Mouse (Mus musculus) myocyte (in vitro differentiated cells): ENCODE measurements around the gene Efna4. TPM values are rescaled to one million over a fixed set of nuclear protein-coding genes. Genes with fewer than 3 reads are reported as not detected.

Source experiments
- H3K27me3 ChIP-seq: one replicate; pipeline ENCODE4 v1.6.1; 2011; ENCODE audit not compliant: control insufficient read depth, insufficient read depth, insufficient read length
- H3K36me3 ChIP-seq: one replicate; pipeline ENCODE4 v1.6.1; 2011; ENCODE audit not compliant: control insufficient read depth, insufficient read depth
- H3K4me2 ChIP-seq: one replicate; pipeline ENCODE4 v1.6.1; 2011; ENCODE audit warnings: low read depth, control low read depth
- H3K4me3 ChIP-seq: one replicate; pipeline ENCODE4 v1.5.1; 2011; ENCODE audit warnings: mild to moderate bottlenecking, control low read depth, moderate library complexity
- H3K79me2 ChIP-seq: one replicate; pipeline ENCODE4 v1.6.1; 2011; ENCODE audit not compliant: control insufficient read depth, insufficient read depth
- H3ac ChIP-seq: one replicate; pipeline ENCODE4 v1.6.1; 2011; ENCODE audit not compliant: control insufficient read depth, insufficient read length
- CEBPB ChIP-seq: IDR thresholded peaks from 2 replicates; pipeline ENCODE4 v1.6.1; 2011; ENCODE audit warnings: mild to moderate bottlenecking, moderate library complexity; ENCODE audit not compliant: poor library complexity, insufficient read depth, severe bottlenecking
- E2F4 ChIP-seq: IDR thresholded peaks from one replicate; pipeline ENCODE4 v1.6.1; 2011; ENCODE audit warnings: mild to moderate bottlenecking, control low read depth, moderate library complexity; ENCODE audit not compliant: insufficient read depth
- MAX ChIP-seq: IDR thresholded peaks from one replicate; pipeline ENCODE4 v1.6.1; 2011; ENCODE audit warnings: low read depth, mild to moderate bottlenecking, control low read depth
- MYOD1 ChIP-seq, 3 experiments: IDR thresholded peaks; one replicate each; pipeline ENCODE4 v1.6.1; 2011; ENCODE audit warnings: control low read depth in 2 of 3, low read depth in 2 of 3, mild to moderate bottlenecking in 2 of 3, moderate library complexity in 1 of 3; ENCODE audit not compliant: insufficient read length in 2 of 3, control insufficient read depth in 1 of 3
- MYOG ChIP-seq, 3 experiments: IDR thresholded peaks; one replicate each; pipeline ENCODE4 v1.6.1; 2011; ENCODE audit warnings: control low read depth in 2 of 3, low read depth in 2 of 3, mild to moderate bottlenecking in 2 of 3; ENCODE audit not compliant: insufficient read length in 2 of 3, control insufficient read depth in 1 of 3, insufficient read depth in 1 of 3
- POLR2A ChIP-seq: IDR thresholded peaks from one replicate; pipeline ENCODE4 v1.6.1; 2011; ENCODE audit warnings: low read depth, mild to moderate bottlenecking, control low read depth, moderate library complexity; ENCODE audit not compliant: insufficient read length
- POLR2AphosphoS2 ChIP-seq: IDR thresholded peaks from one replicate; pipeline ENCODE4 v1.6.1; 2011; ENCODE audit warnings: low read depth, control low read depth; ENCODE audit not compliant: insufficient read length
- REST ChIP-seq: IDR thresholded peaks from one replicate; pipeline ENCODE4 v1.6.1; 2011; ENCODE audit warnings: mild to moderate bottlenecking, control low read depth, moderate library complexity; ENCODE audit not compliant: insufficient read depth, insufficient read length
- SRF ChIP-seq: IDR thresholded peaks from one replicate; pipeline ENCODE4 v1.6.1; 2011; ENCODE audit warnings: low read depth; ENCODE audit not compliant: control insufficient read depth, insufficient read length
- TCF12 ChIP-seq: IDR thresholded peaks from one replicate; pipeline ENCODE4 v1.6.1; 2011; ENCODE audit warnings: mild to moderate bottlenecking, control low read depth; ENCODE audit not compliant: poor library complexity, insufficient read depth, severe bottlenecking
- TCF3 ChIP-seq: IDR thresholded peaks from one replicate; pipeline ENCODE4 v1.6.1; 2011; ENCODE audit warnings: low read depth, control low read depth; ENCODE audit not compliant: insufficient read length
- USF1 ChIP-seq: IDR thresholded peaks from one replicate; pipeline ENCODE4 v1.6.1; 2011; ENCODE audit warnings: low read depth, mild to moderate bottlenecking, control low read depth, moderate library complexity
- polyA plus RNA-seq: library from polyadenylated mRNA; unstranded; fragments of >200 nt; fragmentation: generic; extraction: Trizol; gene quantifications from one replicate; pipeline ENCODE4 v1.2.1, GENCODE M21; 2012; ENCODE audit warnings: missing spikeins

Efna4 gene
- polyA plus RNA-seq, 1 experiment = 5.4 TPM

DNA sequence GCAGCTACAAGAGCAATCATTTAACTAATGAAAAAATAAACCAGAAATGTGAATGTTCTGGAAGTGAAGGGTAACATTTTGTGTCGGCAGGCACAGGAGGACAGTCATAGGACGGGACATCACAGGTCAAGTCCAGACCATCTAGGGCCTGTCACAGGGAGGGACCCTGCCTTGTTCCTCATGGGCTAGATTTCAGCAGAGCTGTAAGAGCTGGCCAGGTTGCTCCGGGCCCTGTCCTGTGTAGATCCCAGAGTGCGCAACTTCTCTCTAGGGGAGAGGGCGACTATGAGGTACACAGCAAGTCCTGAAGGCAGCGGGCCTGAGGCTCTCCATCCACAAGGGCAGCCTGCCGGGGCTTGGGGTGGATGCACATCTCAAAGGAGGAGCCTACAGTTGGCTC is 23.8 kb upstream of the Efna4 start, which contains the start of gene Dcst2:
Gene Dcst2, plus strand, starts transcription at position 301 of the 400 bp plus-strand sequence.
- H3K36me3 ChIP-seq = no peaks in the 10 kb centered on the region

DNA sequence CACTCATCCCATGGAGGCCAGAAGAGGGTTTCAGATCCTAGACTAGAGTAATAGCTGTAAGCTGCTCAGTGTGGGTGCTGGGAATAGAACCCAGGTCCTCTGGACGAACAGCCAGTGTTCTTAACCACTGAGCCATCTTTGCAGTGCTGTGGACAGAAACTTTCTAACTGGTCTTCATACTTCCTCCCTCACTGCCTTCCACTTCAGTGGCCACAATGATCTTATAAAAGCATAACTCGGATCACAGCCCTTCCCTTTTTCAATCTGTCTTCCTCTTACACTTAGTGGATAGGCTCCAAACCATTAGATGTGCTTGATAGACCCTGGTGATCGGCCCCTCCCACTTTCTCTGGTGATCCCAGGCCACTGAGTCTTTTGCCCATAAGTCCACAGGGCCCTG is 22.4 kb upstream of the Efna4 start:
- no peaks in the 10 kb centered on the region for H3K36me3 ChIP-seq
- H3K79me2 ChIP-seq = no peaks in the 10 kb centered on the region
- no peak overlapping the region for H3K4me3 ChIP-seq
- no peak overlapping the region for H3ac ChIP-seq
- H3K4me2 ChIP-seq = peak overlapping the region; percentile 61
- TF ChIP-seq CEBPB (no peak), REST (no peak), TCF12 (no peak), MYOG (IDR thresholded peaks at IDR 0.05; ENCODE audit: control insufficient read depth in 1 of 3, insufficient read depth in 1 of 3, insufficient read length in 2 of 3, low read depth in 2 of 3) (no peak)
- H3K27me3 ChIP-seq = peaks cover 18% of the 10 kb centered on the region

More for the DNA sequence above, 23.8 kb upstream of the Efna4 start, which contains the start of gene Dcst2:
- Histone ChIP-seq H3K4me3 (no peak within 1 kb of the TSS), H3K79me2 (no peaks in the 10 kb centered on the region), H3K27me3 (peaks cover 22% of the 10 kb centered on the region), H3ac (no peak within 1 kb of the TSS), H3K4me2 (no peak within 1 kb of the TSS)
- TF ChIP-seq POLR2AphosphoS2 = no peak
- no peak for TF ChIP-seq SRF
- TF ChIP-seq CEBPB = no peak
- no peak for TF ChIP-seq TCF12

DNA sequence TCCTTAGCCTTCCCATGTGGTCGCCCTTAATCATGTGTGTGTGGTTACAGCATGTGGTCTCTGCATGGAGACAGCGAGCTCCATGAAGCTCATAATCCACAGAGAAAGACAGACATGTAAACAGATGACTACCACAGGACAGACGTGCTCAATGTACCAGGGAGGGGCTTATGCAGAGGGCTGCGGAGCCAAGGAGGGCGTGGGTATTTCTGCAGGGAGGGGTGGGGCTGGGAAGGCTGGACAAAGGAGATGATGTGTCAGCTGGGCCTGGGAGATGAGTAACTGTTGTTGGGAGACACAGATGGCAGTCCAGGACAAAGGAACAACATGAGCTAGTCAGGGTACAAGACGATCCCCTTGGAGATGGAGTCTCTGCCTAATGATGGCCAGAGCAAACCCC is 21.8 kb upstream of the Efna4 start:
- H3K27me3 ChIP-seq = peaks cover 12% of the 10 kb centered on the region
- no peak for TF ChIP-seq TCF12
- no peak for TF ChIP-seq MAX
- TF ChIP-seq POLR2A = peak; percentile 62
- TF ChIP-seq POLR2AphosphoS2 = peak; percentile 26
- no peak for TF ChIP-seq TCF3
- TF ChIP-seq REST = no peak
- no peak for TF ChIP-seq SRF
- TF ChIP-seq MYOD1 (IDR thresholded peaks at IDR 0.05; ENCODE audit: control insufficient read depth in 1 of 3, insufficient read length in 2 of 3, low read depth in 2 of 3) = peak in 2 of 3 experiments; percentile 8 to 21
- no peak for TF ChIP-seq USF1
- TF ChIP-seq CEBPB = no peak
- no peak for TF ChIP-seq E2F4
- TF ChIP-seq MYOG (IDR thresholded peaks at IDR 0.05; ENCODE audit: control insufficient read depth in 1 of 3, insufficient read depth in 1 of 3, insufficient read length in 2 of 3, low read depth in 2 of 3) = peak in 1 of 3 experiments; percentile 32
- no peaks in the 10 kb centered on the region for H3K79me2 ChIP-seq
- H3K4me2 ChIP-seq = peak overlapping the region; percentile 61
- H3K4me3 ChIP-seq = no peak overlapping the region
- H3ac ChIP-seq = no peak overlapping the region
- no peaks in the 10 kb centered on the region for H3K36me3 ChIP-seq

DNA sequence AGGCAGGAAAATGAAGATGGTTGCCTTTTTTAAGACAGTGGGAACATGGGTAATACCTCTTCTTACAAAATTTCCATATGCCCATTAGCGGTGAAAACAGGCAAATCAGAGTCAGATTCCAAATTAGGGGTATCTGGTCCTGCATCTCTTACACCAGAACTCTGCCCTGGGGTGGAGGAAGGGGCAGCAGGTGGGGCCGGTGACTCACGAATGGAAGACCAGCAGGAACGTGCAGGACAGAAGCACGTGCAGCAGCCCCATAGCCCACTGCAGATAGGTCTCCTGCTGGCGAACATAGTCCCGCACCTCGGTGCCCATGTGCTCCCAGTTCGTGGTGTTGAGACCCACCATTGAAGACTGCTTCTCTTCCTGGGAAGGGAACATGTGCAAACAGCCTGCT is 18.2 kb upstream of the Efna4 start:
- Histone ChIP-seq H3K79me2 (no peaks in the 10 kb centered on the region), H3K36me3 (no peaks in the 10 kb centered on the region), H3ac (no peak overlapping the region), H3K4me2 (no peak overlapping the region), H3K4me3 (no peak overlapping the region), H3K27me3 (peaks cover 9% of the 10 kb centered on the region)
- TF ChIP-seq MAX = no peak
- no peak for TF ChIP-seq CEBPB
- TF ChIP-seq SRF = no peak
- TF ChIP-seq TCF12 = no peak
- TF ChIP-seq USF1 = no peak
- TF ChIP-seq TCF3 = no peak
- TF ChIP-seq E2F4 = no peak
- TF ChIP-seq POLR2AphosphoS2 = no peak
- TF ChIP-seq REST = no peak
- TF ChIP-seq POLR2A = no peak
- no peak for TF ChIP-seq MYOG (IDR thresholded peaks at IDR 0.05; ENCODE audit: control insufficient read depth in 1 of 3, insufficient read depth in 1 of 3, insufficient read length in 2 of 3, low read depth in 2 of 3)
- TF ChIP-seq MYOD1 (IDR thresholded peaks at IDR 0.05; ENCODE audit: control insufficient read depth in 1 of 3, insufficient read length in 2 of 3, low read depth in 2 of 3) = no peak

DNA sequence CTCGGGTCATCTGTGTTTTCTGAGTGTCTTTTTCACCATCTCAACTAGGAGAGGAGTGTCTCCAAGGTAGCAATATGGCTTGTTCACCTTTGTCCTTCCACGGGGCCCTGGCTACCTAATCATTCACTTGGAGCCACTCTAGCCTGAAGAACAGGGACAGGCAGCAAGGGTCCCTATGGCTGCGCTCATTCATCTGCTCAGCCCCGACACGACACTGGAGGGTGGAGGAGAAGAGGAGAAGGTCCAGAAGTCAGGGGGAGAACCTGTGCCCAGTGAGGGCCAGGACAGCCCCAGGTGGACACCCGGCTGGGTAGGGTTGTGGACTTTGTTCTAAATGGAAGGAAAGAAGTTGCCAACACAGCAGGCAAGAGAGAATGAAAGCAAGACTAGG is 17.7 kb upstream of the Efna4 start:
- Histone ChIP-seq H3K4me3 (no peak overlapping the region), H3K4me2 (no peak overlapping the region), H3K36me3 (no peaks in the 10 kb centered on the region), H3ac (no peak overlapping the region), H3K79me2 (no peaks in the 10 kb centered on the region), H3K27me3 (peaks cover 9% of the 10 kb centered on the region)
- no peak for TF ChIP-seq POLR2A
- no peak for TF ChIP-seq USF1
- TF ChIP-seq REST = no peak
- no peak for TF ChIP-seq TCF12
- no peak for TF ChIP-seq TCF3
- TF ChIP-seq SRF = no peak
- TF ChIP-seq POLR2AphosphoS2 = no peak
- TF ChIP-seq MAX = no peak
- TF ChIP-seq E2F4 = no peak
- no peak for TF ChIP-seq MYOD1 (IDR thresholded peaks at IDR 0.05; ENCODE audit: control insufficient read depth in 1 of 3, insufficient read length in 2 of 3, low read depth in 2 of 3)
- no peak for TF ChIP-seq MYOG (IDR thresholded peaks at IDR 0.05; ENCODE audit: control insufficient read depth in 1 of 3, insufficient read depth in 1 of 3, insufficient read length in 2 of 3, low read depth in 2 of 3)
- no peak for TF ChIP-seq CEBPB
